Mouse (Mus musculus) left cerebral cortex, postnatal 4 days (tissue): Measurements from ENCODE around the gene Gm12216. TPM values are rescaled to one million over a fixed set of nuclear protein-coding genes. Genes with fewer than 3 reads are reported as not detected.
"Not testable (repeated sequence)": the region's sequence is repeated elsewhere in the genome, so short reads cannot be mapped to it uniquely, and the experiment has no call there.

ENCODE experiments used
- DNase-seq: peaks from one replicate; pipeline ENCODE4 v3.0.0-alpha.2; 2022
- intact Hi-C: fragments of 180-260 bp; cut with DNase I; formaldehyde crosslinking; loops from one replicate; pipeline ENCODE4 v1.15.1; 2025
- total RNA-seq, 2 experiments: library from RNA; stranded (reverse); gene quantifications; 2 replicates each; pipeline ENCODE4 v1.2.3; 2021

Gm12216 gene
- total RNA-seq, 2 experiments from 2014 or later = 1.1 to 1.3 TPM

DNA sequence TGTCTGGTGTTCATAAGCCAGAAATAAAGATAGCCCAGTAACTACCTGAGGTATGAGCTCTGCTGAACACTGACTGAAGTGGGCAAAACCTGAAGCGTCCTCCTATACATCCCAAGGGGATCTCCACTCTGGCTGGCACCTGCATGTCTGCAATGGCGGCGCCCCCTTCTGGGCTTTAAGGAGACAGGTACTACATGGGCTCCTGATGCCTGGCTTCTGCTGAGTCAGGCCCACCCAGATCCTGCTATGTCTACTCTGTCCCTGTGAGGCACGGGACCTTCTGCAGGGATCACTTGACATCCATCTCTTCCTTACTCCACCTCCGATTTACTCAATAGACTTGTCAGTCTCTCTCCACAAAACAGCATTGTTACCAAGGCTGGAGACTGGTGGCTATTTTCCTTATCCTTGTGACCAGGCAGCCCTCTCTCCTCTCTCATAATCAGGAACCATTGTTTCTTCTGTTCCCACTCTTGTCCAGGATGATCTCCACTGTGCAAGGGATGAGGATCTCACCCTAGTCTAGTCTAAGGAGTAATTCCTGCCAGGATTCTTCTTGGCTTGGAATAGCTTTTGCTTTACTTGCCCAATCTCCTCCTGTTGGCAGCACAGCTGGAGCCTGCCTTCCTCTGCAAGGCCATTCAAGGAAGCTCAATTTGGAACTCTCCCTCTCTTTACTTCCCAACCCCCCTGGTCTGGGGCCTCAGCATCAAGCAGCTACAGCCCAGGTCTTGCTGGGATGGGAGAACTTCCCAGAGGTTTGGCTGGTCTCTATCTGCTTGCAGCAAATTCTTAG lies 15.1 kb upstream of the Gm12216 start:
- intact Hi-C loops, DNase-seq: not testable (repeated sequence)

DNA sequence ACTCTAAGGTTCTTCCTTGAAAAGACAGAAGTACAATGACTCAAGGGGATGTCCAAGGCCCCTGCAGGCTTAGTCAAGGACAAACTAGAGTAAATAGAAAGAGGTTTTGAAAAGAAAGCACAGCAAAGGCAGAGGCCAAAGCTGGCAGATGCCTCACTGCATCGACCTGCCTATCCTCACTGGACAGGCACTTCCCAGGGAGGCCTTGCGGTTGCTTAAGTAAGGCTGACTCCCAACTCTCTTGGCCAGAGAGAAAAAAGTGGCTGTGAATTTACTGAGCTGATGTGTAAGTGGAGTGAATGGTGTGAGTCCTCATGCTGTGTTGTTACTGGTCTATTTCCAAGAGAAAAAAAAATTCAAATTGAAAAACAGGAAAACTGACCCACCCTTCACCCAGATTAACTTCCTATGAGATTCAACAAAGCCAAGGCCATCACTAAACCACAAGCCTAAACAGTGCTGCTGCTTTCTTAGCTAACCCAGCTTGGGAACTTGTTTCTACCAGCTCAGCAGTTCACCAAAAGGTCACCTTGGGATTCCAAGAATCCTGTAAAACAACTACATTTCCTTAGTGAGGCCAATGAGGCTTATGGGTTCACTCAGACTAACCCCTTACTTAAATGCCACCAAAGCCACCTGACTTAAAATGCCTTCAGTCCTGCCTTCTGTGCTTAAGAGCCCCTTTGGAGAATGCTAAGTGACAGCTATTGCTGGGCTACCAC lies 12.9 kb upstream of the Gm12216 start:
- intact Hi-C loops = no loop called here
- DNase-seq = no peak

DNA sequence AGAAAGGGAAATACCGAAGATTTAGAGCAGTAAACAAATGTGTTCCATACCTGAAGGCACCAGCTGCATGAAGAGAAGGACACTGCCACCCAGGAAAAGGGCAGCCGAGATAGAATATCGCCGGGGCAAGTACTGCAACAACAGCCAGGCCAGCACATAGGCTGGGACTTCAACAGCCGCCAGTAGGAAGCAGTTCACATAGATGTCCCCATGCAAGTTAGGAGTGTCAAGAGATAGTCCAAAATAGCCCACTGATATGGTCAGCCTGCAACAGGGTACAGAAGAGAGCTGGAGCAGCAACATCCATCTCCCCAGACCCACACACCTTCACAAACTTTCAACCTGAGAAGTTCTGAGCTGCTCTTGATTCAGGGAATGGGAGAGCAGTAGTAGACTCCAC lies 10.1 kb upstream of the Gm12216 start:
- no peak for DNase-seq
- intact Hi-C loops = no loop called here

DNA sequence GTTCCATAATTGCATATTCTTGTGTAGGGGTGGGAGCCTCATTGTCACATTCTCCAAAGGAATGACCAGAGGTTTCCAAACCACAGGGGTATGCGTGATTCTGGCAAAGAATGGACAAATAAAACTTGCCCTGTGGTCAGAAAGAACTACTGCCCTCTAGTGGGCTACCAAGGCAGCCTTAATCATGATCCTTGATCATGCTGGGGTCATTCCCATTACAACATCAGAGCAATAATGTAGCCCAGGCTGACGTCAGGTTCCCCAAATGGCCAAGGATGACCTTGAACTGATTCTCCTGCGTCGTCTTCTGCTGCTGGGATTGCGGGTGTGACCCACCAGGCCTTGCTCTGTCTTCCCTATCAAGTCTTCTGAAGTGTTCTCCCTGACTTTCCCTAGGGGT lies 9.3 kb upstream of the Gm12216 start:
- intact Hi-C loops, DNase-seq: not testable (repeated sequence)

DNA sequence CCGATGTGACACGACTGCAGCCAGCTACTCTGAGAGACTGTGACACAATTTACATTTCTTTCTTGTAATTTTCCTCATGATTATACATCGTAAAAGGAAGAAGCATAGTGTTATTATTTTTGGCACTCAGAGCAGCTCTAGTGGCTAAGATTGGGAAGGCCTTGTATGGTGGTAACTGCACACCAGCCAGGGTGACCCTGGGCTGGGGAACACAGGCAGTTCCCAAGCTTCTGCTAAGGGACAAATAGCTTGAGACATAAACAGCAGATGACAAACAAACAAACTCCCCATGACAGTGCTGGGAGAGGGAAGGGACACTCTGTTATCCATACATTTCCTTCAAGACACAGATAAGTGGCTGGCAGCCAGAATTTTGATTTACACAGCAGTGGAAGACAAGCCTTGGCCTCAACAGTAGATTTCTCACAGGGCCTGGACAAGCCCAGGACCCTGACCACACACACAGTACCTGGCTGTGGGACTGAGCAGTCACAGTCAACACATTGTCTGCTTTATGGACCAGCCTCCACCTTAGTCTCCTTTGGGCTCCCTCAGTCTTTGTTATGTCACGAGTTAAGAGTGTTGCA lies 5.8 kb upstream of the Gm12216 start:
- intact Hi-C loops, DNase-seq: not testable (repeated sequence)

DNA sequence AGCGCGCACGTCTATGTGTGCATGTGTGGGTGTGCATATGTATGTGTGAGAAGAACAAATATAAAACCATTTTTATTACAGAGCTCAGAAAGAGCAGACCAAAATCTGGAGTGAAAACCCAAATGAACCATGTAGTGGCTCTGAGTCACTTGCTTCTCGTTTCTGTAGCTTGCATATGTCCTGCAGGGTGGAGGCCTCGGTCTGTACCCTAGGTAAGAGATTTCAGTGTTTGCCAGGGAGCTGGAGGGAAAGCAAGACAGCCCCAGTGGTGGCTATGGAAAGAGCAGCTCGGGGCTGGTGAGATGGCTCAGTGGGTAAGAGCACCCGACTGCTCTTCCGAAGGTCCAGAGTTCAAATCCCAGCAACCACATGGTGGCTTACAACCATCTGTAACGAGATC lies 1.9 kb upstream of the Gm12216 start:
- DNase-seq, intact Hi-C loops: not testable (repeated sequence)

DNA sequence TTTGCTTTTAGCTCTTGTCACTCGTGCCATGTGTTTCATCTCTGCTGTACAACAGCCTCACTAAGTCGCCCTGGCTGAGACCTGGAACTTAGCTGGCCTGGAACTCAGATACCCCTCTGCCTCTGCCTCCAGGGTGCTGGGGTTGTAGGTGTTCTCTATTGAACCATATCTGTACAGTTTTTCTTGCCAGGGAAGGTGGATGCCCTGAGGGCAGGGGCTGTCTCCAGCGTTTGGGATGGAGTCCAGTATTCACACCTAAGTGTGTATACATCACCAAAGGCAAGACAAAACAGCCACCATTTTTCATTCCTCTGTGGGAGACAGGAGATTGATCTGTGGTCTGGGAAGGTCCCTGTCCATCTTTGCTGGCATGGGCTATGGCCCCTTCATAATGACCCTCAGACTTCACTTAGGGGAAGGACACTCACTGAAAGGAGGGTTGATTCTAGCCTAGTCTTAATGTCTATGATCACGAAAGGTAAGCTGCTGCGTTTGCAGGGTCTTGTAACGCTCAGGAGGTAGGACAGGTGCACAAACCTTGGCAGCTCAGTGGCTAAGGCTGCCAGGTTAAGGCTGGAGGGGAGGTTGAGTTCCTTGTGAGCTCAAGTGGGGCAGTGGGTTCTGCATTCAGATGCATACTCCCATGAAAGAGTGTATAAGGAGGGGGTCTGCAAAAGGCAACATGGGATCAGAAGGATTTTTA lies 847 bp downstream of the Gm12216 start:
- intact Hi-C loops = no loop called here

DNA sequence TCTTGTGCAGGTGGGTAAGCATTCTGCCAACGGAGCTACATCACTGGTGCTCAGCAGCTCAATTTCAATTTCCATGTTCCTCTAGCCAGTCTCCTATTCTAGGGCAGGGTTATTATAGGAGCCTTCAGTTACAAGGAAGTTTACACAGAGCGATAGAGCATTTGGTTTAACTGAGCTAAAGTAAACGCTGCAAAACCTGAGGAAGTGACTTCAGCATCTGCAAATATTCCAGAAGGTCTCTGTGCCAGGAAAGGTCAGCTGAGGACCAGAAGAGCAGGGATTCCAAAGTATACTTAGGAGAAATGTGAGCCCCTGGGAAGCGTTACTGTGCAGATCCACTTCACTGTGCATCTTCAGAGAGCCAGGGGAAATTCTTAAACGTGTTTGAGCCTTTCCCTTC lies 5.4 kb downstream of the Gm12216 start:
- no peak for DNase-seq
- intact Hi-C loops = loop anchor here (5.0 kb wide), 1 partner anchor 116 kb away; no protein-coding TSS in a partner anchor

More for the DNA sequence above, 847 bp downstream of the Gm12216 start:
- no peak for DNase-seq

DNA sequence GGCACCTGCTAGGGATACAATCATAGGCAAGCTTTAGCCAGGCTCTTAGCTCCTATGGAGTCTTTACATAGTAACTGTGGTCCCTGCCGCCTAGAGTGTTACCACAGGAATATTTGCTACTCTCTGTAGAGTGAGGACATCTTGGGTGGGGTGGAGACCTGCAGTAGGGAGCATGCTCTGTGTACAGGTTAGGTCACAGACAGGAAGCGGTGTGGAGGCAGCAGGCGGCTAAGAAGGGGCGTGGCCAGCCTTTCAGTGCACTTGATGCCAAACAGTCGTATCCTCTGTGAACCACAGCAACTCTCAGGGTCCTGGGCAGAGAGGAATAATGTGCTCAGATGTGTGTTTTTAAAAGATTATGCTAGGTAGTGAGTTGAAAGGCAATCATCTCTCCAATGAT lies 7.3 kb downstream of the Gm12216 start:
- intact Hi-C loops = loop anchor here (5.0 kb wide), 1 partner anchor 114 kb away; no protein-coding TSS in a partner anchor

DNA sequence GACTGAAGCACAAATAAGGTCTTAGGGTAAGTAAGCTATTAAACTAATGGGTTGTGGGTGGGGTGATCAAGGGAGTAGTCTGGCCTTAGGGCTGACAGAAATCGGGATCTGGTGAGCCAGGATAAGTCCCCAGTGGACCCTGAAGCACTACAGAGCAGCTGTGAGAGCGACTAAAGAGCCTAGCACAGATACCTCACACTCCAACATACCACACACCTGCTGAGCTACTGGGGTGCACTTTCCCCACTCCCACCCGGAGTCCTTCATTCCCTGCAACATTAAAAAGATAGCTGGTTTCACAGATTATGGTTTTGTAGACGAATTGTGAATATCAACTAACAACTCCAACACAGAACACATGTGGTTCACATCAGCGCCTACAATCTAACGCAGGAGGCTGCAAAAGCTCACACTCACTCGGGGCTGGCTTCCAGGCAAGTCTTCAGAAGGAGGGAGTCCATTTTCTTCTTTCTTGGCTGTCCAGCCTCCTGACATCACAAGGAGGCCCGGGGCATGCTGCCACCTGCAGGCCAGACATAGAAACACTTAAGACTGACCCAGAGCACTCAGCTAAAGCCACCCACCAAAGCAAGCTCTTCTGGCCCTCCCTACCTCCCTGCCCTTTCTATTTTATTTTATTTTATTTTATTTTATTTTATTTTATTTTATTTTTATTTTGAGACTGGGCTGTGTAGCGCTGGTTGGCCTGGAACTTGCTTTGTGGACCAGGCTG lies 9.3 kb downstream of the Gm12216 start:
- intact Hi-C loops = loop anchor here (5.0 kb wide), 1 partner anchor 112 kb away; no protein-coding TSS in a partner anchor
- DNase-seq = peak; percentile 81

More for the DNA sequence above, 7.3 kb downstream of the Gm12216 start:
- no peak for DNase-seq

DNA sequence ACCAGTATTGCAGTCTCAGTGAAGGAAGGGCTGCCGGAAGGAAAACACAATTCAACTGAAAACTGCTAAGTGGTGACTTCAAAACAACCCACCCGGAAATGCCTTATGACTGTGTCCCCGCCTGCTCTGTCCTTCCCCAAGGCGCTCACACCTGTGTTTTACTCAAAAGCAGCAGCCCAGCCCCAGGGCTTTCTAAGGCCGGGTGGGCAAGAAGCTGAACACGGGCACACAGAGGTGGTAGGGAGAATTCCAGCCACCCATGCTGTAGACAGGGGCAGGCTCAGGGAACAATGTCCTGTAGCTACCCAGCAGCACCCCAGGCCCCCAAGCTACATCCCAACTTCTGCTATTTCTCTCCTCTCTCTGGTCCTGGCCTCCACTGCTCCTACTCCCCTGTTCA lies 13.4 kb downstream of the Gm12216 start:
- intact Hi-C loops = no loop called here
- no peak for DNase-seq

DNA sequence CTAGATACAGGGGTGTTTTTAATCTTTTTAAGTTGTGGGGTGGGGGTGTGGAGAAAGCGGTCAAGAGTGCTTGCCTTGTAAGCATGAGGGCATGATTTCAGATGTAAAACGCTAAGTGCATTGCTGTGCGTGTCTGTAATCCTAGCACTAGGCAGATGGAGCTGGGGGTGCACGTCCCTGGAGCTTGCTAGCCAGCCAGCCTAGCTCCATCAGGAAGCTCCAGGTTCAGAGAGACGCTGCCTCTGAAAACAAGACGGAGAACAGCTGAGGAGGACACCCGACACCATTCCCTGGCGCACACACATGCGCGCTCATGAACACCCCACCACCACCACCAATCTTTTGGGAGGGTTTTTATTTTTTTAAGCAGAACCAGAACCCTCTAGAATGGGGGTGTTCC lies 15.9 kb downstream of the Gm12216 start:
- intact Hi-C loops = no loop called here
- no peak for DNase-seq

DNA sequence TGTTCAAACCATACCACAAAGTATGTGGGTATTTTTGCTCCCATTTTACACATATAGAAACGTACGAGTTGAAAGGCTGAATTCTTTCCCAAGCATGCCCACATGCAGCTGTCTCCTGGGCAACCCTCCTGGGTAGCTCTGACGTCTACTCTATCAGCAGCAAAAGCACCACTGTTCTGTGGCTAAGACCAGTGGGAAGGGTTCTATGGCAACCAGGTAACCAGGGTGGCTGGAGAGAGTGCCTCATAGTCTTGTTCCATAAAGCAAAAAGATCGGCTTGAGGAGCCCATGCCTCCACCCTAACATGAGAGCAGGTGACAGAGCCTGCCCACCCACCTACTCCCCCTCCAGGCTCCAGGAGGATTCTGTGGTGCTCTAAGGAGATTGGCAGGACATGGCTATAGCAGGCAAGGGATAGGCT lies 16.9 kb downstream of the Gm12216 start:
- intact Hi-C loops = no loop called here
- DNase-seq = no peak

DNA sequence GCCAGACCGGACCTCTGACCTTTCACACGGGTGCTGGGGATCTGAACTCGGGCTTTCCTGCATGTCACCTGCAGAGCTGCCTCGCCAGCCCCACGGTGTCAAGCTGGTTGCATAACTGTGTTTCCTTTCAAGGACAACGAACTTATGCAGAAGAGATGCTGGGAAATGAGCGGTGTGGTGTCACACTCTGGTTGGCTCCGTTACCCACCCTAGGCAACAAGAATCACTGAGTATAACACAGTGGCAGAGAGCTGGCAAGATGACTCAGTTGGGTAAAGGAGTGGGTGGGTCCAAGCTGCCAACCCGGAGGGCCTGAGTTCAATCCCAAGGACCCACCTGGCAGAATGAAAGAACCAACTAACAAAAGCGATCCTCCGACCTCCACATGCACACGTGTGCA lies 17.5 kb downstream of the Gm12216 start:
- intact Hi-C loops = no loop called here
- no peak for DNase-seq

DNA sequence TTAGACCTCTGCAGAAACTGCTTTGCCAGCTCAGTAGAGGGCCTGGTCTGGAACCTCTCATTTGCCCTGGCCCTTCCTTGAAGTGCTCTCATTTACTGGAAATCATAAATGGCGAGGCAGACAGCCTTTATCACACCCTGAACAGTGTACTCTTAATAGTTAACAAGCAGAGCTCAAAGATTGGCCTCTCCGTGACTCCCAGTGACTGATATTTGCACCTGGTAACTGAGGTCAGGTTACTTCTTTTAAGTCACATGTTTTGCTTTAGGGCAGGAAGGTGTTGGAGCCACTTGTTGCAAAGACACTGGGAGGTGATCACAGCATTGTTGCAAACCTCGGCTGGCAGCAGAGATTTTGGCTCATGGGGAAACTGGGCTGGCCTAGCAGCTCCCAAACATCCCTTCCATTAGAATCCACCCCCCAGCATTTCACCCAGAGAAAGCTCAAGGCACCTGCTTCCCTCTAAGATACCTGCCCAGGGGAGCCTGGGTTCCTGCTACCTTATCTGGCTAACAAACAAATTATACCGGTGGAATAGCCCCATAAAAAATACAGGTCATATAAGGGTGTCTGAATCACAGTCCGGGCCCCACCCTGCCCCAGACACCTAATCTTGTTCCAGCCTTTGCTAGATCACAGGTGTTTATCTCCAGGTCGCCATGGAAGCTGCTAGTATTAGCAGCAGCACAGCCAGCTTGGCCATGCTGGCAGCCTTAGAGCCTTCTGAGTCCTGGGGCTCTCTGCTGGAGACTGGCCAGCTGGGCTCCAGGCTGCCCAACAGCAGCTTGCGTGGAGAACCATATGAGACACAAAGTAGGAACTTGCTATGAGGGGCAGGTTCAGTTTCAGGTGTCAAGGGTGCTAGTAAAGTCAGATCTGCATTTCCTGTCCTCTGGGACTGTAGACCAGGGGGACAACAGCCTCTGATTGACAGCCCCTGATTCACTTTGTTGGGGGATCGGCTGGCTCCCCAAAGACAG lies 19.1 kb downstream of the Gm12216 start:
- intact Hi-C loops = no loop called here
- peak; percentile 38 for DNase-seq

DNA sequence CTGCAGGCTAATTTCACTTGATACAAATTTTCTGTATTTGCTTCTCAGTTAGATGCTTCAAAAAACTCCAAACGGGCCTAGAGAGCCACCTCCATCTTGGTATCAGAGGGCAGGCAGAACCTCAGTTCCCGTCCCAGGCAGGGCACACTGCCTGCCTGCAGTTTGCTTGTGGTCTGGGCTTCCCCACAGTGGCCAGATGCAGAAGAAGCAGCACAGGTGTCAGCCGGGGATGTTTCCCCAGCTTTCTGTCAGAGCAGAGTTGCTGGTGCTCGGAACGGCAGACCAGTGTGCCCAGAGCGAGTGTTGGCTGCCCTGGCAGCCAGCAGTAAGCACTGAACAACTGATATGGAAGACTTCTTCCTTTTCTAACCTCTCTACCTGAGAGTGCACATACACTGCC lies 19.9 kb downstream of the Gm12216 start:
- no peak for DNase-seq
- intact Hi-C loops = no loop called here

DNA sequence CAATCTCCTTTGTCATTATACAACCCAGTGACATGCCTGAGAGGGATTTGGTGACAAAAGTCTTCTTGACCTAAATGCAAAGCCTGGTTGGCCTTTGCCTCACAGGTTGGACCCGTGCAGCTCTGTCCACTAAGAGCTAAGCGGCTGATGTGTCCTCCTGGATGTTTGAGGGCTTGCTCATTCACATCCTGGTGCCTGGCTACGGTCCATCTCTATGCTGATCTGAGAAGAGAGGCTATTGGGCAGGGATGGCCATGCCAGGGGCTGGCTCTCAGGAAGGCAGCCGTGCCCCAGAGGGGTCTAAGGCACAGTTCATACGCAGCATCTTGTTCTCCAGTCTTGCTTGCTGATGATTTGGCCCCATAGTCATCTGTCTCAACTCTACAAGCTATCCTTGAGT lies 21.3 kb downstream of the Gm12216 start:
- DNase-seq = no peak
- intact Hi-C loops = no loop called here

DNA sequence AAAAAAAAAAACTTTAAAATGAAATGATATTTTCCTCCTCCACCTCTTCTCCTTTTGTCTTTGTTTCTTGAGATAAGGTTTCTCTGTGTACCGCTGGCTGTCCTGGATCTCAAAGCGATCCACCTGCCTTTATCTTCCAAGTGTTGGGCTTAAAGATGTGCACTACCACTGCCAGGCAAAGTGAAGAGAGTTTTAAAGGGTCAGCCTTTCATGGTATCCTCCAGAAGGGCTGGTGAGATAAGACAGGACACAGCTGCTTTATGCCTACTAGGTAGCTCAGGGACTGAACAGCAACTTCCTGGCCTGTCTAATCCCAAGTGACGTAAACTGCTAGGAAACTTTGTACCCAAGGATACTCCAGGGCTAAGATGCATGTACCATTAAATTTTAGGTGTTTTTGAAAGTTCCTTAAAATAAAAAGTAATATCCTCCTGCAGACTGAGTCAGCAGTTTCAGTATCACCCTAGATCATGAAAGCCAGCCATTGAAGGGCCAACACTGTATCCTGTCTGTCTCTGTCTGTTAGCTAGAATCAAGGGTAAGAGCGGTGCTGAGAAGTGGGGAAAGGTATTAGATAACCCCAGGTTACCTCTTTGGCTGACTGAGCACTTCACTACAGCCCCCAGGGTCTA lies 23.6 kb downstream of the Gm12216 start:
- intact Hi-C loops = no loop called here
- DNase-seq = no peak

DNA sequence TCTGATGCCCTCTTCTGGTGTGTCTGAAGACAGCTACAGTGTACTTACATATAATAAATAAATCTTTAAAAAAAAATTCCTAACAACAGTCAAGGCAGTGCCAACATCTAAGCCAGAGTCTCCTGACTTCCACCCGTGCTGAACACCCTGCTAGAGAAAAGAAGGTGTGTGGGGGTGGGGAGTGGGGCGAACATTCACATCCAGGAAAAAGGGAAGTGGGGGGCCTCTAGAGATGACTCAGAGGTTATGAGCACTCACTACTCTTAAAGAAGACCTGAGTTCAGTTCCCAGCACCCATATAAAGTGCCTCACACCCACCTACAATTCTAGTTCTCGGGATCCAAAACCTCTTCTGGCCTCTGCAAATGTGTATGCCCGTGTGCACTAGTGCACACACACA lies 33.6 kb downstream of the Gm12216 start:
- intact Hi-C loops = no loop called here
- no peak for DNase-seq
